Mouse (Mus musculus): ENCODE measurements around the gene Tmem88.

Gene Tmem88

GRCm38 (mm10) chr11:69364376-69364775, 33.7 kb downstream of the Tmem88 start:
- no peak for DNase-seq (ENCODE audit: low spot score in 2 of 2)

GRCm38 (mm10) chr11:69362479-69362878, 35.6 kb downstream of the Tmem88 start:
- DNase-seq (ENCODE audit: low spot score in 2 of 2), result no peak

- no peak for DNase-seq (ENCODE audit: low spot score in 2 of 2)
Measured at GRCm38 (mm10) chr11:69362021-69362420, 36.0 kb downstream of the Tmem88 start.

- no peak for DNase-seq (ENCODE audit: low spot score in 2 of 2)
Measured at GRCm38 (mm10) chr11:69357690-69358089, 40.3 kb downstream of the Tmem88 start.

GRCm38 (mm10) chr11:69356544-69356943, 41.5 kb downstream of the Tmem88 start:
- DNase-seq (ENCODE audit: low spot score in 2 of 2), result no peak
